In genomic region chr17:73663237-73663636, GRCm38 (mm10) we compare ENCODE assay signal across 28 mouse cellular contexts. TPM values are rescaled to one million over a fixed set of nuclear protein-coding genes. Genes with fewer than 3 reads are reported as not detected.
"Had no signal": no experiment of that assay in that cellular context is flagged by ENCODE, and none has a peak within 500 bp of the region (broad histone marks: within the 10 kb centered on the region; RNA-seq: fewer than 3 reads in every experiment).

No protein-coding gene starts in this region.

- H3K4me2 ChIP-seq: heart, embryonic 12.5 days; hindbrain, embryonic 13.5 days; limb, embryonic 12.5 days; liver, embryonic 11.5 days; liver, embryonic 13.5 days; liver, embryonic 15.5 days had no signal

- ATAC-seq: hindbrain, embryonic 16.5 days; intestine, postnatal 0 days; liver, postnatal 0 days had no signal

- H3K4me1 ChIP-seq: heart, embryonic 10.5 days; heart, embryonic 12.5 days; hindbrain, embryonic 13.5 days; limb, embryonic 10.5 days; limb, embryonic 12.5 days; liver, embryonic 13.5 days; liver, embryonic 15.5 days had no signal

- H3K4me3 ChIP-seq: heart, embryonic 10.5 days; heart, embryonic 12.5 days; hindbrain, embryonic 13.5 days; layer of hippocampus, adult 2 months; left cerebral cortex, adult 2 months; limb, embryonic 10.5 days; limb, embryonic 12.5 days; liver, embryonic 13.5 days; liver, embryonic 15.5 days had no signal

- H3K9me3 ChIP-seq: heart, embryonic 10.5 days; heart, embryonic 12.5 days; hindbrain, embryonic 13.5 days; limb, embryonic 10.5 days; limb, embryonic 12.5 days; liver, embryonic 13.5 days; liver, embryonic 15.5 days had no signal

- H3K27ac ChIP-seq: heart, embryonic 10.5 days; hindbrain, embryonic 13.5 days; layer of hippocampus, adult 2 months; left cerebral cortex, adult 2 months; limb, embryonic 10.5 days; limb, embryonic 12.5 days; liver, embryonic 13.5 days; liver, embryonic 15.5 days had no signal

- DNase-seq: gastrocnemius, postnatal 10 days; gastrocnemius, postnatal 25 days; heart, adult 18-20 months; heart, postnatal 10 days; heart, postnatal 4 days; kidney, adult 18-20 months; kidney, adult 8-10 months; kidney, postnatal 10 days; kidney, postnatal 25 days; kidney, postnatal 4 days; liver; liver, embryonic 13.5 days; liver, postnatal 0 days had no signal

- H3K9ac ChIP-seq: heart, embryonic 12.5 days; hindbrain, embryonic 13.5 days; limb, embryonic 12.5 days; liver, embryonic 13.5 days; liver, embryonic 15.5 days; liver, postnatal 0 days had no signal

- H3K27me3 ChIP-seq: heart, embryonic 12.5 days; hindbrain, embryonic 13.5 days; limb, embryonic 12.5 days; liver, embryonic 13.5 days; liver, embryonic 15.5 days had no signal

- H3K36me3 ChIP-seq: heart, embryonic 10.5 days; heart, embryonic 12.5 days; hindbrain, embryonic 13.5 days; limb, embryonic 10.5 days; limb, embryonic 12.5 days; liver, embryonic 13.5 days; liver, embryonic 15.5 days had no signal

RNA-seq across cellular contexts. Expression of gene Galnt14, which starts 47.0 kb away (rescaled TPM):
- total RNA-seq: gastrocnemius, adult 18-20 months; gastrocnemius, postnatal 25 days; granulocyte monocyte progenitor cell, adult 5-6 weeks; heart, adult 18-20 months; heart, adult 8-10 months; heart, postnatal 25 days had no signal
